Mouse (Mus musculus): ENCODE measurements around the gene R3hdm2.

DNA sequence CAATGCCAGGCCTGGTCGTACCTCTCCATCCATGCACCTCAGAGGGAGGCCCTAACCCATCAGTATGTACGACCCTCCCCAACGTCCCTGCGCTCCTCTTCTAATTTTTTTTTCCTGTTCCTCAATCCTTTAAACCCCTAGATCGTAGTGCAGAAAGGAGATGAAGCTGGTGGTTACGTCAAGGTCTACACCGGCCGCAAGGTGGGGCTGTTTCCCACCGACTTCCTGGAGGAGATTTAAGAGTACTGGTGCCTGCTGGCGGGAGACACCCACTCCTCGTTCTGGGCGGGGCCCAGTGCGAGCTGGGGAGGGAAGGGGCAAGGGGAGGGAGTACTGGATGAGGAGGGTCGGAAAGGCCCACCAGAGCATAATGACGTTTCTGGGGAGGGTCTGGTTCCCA lies 128.1 kb downstream of the R3hdm2 start:
- peak; percentile 71 for TF ChIP-seq CTCF (conservative IDR thresholded peaks at IDR 0.05; ENCODE audit: insufficient read depth, insufficient read length, low read depth, low read length)
- TF ChIP-seq POLR2A (IDR thresholded peaks at IDR 0.05; ENCODE audit: low read depth, low read length): no peak
